Mouse (Mus musculus) heart, postnatal 10 days (tissue): ENCODE data around the gene Nub1. TPM values are rescaled to one million over a fixed set of nuclear protein-coding genes. Genes with fewer than 3 reads are reported as not detected.

Experiments
- DNase-seq, 2 experiments: peaks; one replicate each; pipeline ENCODE4 v3.0.0; 2021
- intact Hi-C: fragments of 180-260 bp; cut with DNase I; formaldehyde crosslinking; loops from one replicate; pipeline ENCODE4 v1.15.1; 2025
- total RNA-seq, 2 experiments: library from RNA; stranded (reverse); gene quantifications; 2 replicates each; pipeline ENCODE4 v1.2.3; 2021

The Nub1 gene
- total RNA-seq, 2 experiments from 2014 or later: 29.3 to 31.6 TPM

- DNase-seq: peak in 1 of 2 experiments; percentile 16
- intact Hi-C loops: loop anchor here (5.0 kb wide), 1 partner anchor 155 kb away; the partner anchor contains the start of gene Rheb
Observed at GRCm38 (mm10) chr5:24686671-24687420, 1.5 kb downstream of the Nub1 start.

- DNase-seq: no peak
- intact Hi-C loops: loop anchor here (5.0 kb wide), 1 partner anchor 155 kb away; the partner anchor contains the start of gene Rheb
Observed at GRCm38 (mm10) chr5:24687696-24688095, 2.4 kb downstream of the Nub1 start.

- intact Hi-C loops: no loop called here
- DNase-seq: peak in 1 of 2 experiments; percentile 20
Observed at GRCm38 (mm10) chr5:24696704-24697103, 11.4 kb downstream of the Nub1 start.

- intact Hi-C loops: no loop called here
- DNase-seq: peak; percentile 63 to 65
Observed at GRCm38 (mm10) chr5:24701271-24701670, 15.9 kb downstream of the Nub1 start.

- intact Hi-C loops: loop anchor here (5.0 kb wide), 1 partner anchor 43 kb away; no protein-coding TSS in a partner anchor
- DNase-seq: no peak
Observed at GRCm38 (mm10) chr5:24704615-24705014, 19.3 kb downstream of the Nub1 start.

- peak; percentile 77 to 78 for DNase-seq
- intact Hi-C loops: loop anchor here (5.0 kb wide), 1 partner anchor 37 kb away; no protein-coding TSS in a partner anchor
Observed at GRCm38 (mm10) chr5:24709962-24710361, 24.6 kb downstream of the Nub1 start.

GRCm38 (mm10) chr5:24711615-24712014 lies 26.3 kb downstream of the Nub1 start:
- intact Hi-C loops: no loop called here
- DNase-seq: no peak

- intact Hi-C loops: no loop called here
- DNase-seq: peak in 1 of 2 experiments; percentile 58
Observed at GRCm38 (mm10) chr5:24713199-24713598, 27.9 kb downstream of the Nub1 start.

- no peak for DNase-seq
- intact Hi-C loops: no loop called here
Observed at GRCm38 (mm10) chr5:24713987-24714386, 28.7 kb downstream of the Nub1 start.

- DNase-seq: no peak
- intact Hi-C loops: no loop called here
Observed at GRCm38 (mm10) chr5:24718076-24718475, 32.7 kb downstream of the Nub1 start.

GRCm38 (mm10) chr5:24719852-24720251 lies 34.5 kb downstream of the Nub1 start:
- intact Hi-C loops: no loop called here
- no peak for DNase-seq

GRCm38 (mm10) chr5:24723527-24724269 lies 38.4 kb downstream of the Nub1 start:
- DNase-seq: no peak
- intact Hi-C loops: no loop called here

GRCm38 (mm10) chr5:24724270-24724634 lies 38.9 kb downstream of the Nub1 start:
- no peak for DNase-seq
- intact Hi-C loops: no loop called here

- no peak for DNase-seq
- intact Hi-C loops: no loop called here
Observed at GRCm38 (mm10) chr5:24724805-24725204, 39.5 kb downstream of the Nub1 start.

GRCm38 (mm10) chr5:24725897-24726296 lies 40.6 kb downstream of the Nub1 start:
- intact Hi-C loops: no loop called here

GRCm38 (mm10) chr5:24726901-24727836 lies 41.8 kb downstream of the Nub1 start:
- intact Hi-C loops: no loop called here
- no peak for DNase-seq

More at GRCm38 (mm10) chr5:24725897-24726296, 40.6 kb downstream of the Nub1 start:
- no peak for DNase-seq

GRCm38 (mm10) chr5:24729797-24730487 lies 44.6 kb downstream of the Nub1 start:
- DNase-seq: no peak
- intact Hi-C loops: no loop called here

- intact Hi-C loops: no loop called here
- no peak for DNase-seq
Observed at GRCm38 (mm10) chr5:24730488-24730871, 45.1 kb downstream of the Nub1 start, which contains the start of gene Wdr86. Gene Wdr86 (minus strand): TSS chr5:24730727.

GRCm38 (mm10) chr5:24730986-24731385 lies 45.7 kb downstream of the Nub1 start:
- intact Hi-C loops: no loop called here
- no peak for DNase-seq

GRCm38 (mm10) chr5:24733134-24733533 lies 47.8 kb downstream of the Nub1 start:
- intact Hi-C loops: no loop called here
- no peak for DNase-seq
